Mouse (Mus musculus) kidney, postnatal 4 days (tissue): ENCODE results near the gene Zic5.

ENCODE experiments used
- DNase-seq, 2 experiments: peaks; one replicate each; pipeline ENCODE4 v3.0.0; 2021; ENCODE audit warnings: mixed read lengths in 2 of 2

The Zic5 gene

GRCm38 (mm10) chr14:122464763-122465741 lies at the start of gene Zic5:
Gene Zic5, minus strand, starts transcription at chr14:122465677.
- peak in 1 of 2 experiments; percentile 38 for DNase-seq

- no peak for DNase-seq
Measured at GRCm38 (mm10) chr14:122513511-122514036, 48.1 kb upstream of the Zic5 start.

- DNase-seq, result no peak
Measured at GRCm38 (mm10) chr14:122511519-122511918, 46.0 kb upstream of the Zic5 start.

GRCm38 (mm10) chr14:122509058-122509457 lies 43.6 kb upstream of the Zic5 start:
- DNase-seq, result no peak

- DNase-seq, result no peak
Measured at GRCm38 (mm10) chr14:122492015-122492414, 26.5 kb upstream of the Zic5 start.

GRCm38 (mm10) chr14:122491521-122491920 lies 26.0 kb upstream of the Zic5 start:
- DNase-seq, result no peak

- peak in 1 of 2 experiments; percentile 12 for DNase-seq
Measured at GRCm38 (mm10) chr14:122490441-122491328, 25.2 kb upstream of the Zic5 start, which contains the start of gene Gm10837. Gene Gm10837, plus strand, starts transcription at chr14:122490586.

- DNase-seq, result no peak
Measured at GRCm38 (mm10) chr14:122489686-122490414, 24.4 kb upstream of the Zic5 start.

GRCm38 (mm10) chr14:122489041-122489440 lies 23.6 kb upstream of the Zic5 start:
- peak in 1 of 2 experiments; percentile 1 for DNase-seq

- DNase-seq, result peak in 1 of 2 experiments; percentile 2
Measured at GRCm38 (mm10) chr14:122487366-122487765, 21.9 kb upstream of the Zic5 start.

- DNase-seq, result no peak
Measured at GRCm38 (mm10) chr14:122486611-122487010, 21.1 kb upstream of the Zic5 start.

- DNase-seq, result no peak
Measured at GRCm38 (mm10) chr14:122485635-122486181, 20.2 kb upstream of the Zic5 start.

GRCm38 (mm10) chr14:122484844-122485551 lies 19.5 kb upstream of the Zic5 start:
- peak in 1 of 2 experiments; percentile 3 for DNase-seq

GRCm38 (mm10) chr14:122484458-122484843 lies 19.0 kb upstream of the Zic5 start:
- no peak for DNase-seq

- DNase-seq, result no peak
Measured at GRCm38 (mm10) chr14:122483556-122484421, 18.3 kb upstream of the Zic5 start.

GRCm38 (mm10) chr14:122483024-122483385 lies 17.5 kb upstream of the Zic5 start:
- DNase-seq, result no peak

- DNase-seq, result no peak
Measured at GRCm38 (mm10) chr14:122482081-122483023, 16.9 kb upstream of the Zic5 start.

GRCm38 (mm10) chr14:122481181-122481580 lies 15.7 kb upstream of the Zic5 start:
- DNase-seq, result no peak

- DNase-seq, result no peak
Measured at GRCm38 (mm10) chr14:122480355-122480754, 14.9 kb upstream of the Zic5 start.
